In the genomic region with DNA sequence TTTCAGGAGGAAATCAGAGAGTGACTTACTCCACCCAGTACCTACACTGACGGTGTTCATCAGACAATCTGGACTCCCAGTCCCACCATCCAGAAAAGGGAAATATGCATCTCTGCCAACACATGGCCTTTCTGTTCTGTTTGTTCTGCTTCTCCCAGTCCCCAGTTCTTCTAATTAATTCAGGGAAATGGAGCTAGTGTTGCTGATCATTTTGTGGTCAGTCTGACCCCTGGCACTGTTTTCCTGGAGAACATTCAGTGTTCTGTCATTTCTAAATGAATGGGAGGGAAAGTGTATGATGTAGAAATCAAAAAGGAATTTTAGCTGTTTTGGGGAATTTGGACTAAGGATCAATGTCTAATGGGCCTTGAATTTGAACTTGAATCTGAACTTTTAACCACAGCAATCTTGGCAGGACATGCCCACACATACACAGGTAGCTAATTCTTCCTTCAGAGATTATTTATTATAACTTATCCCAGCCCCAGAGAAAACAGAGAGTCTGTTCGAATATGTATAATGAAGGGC, we compare ENCODE assay signal across 30 mouse cellular contexts.
DNase-seq lines count a peak whose midpoint lies in the region; ATAC-seq and TF ChIP-seq lines count a peak whose summit lies in the region.
"Had no signal": no experiment of that assay in that cellular context is flagged by ENCODE, and none has a peak within 500 bp of the region (broad histone marks: within the 10 kb centered on the region; RNA-seq: fewer than 3 reads in every experiment).

No protein-coding gene starts in this region.

- TF ChIP-seq CTCF in liver, adult 2 months (IDR thresholded peaks at IDR 0.05; ENCODE audit: low read depth, low read length), result no peak

- no peaks in the 10 kb centered on the region for H3K9me3 ChIP-seq in kidney, embryonic 14.5 days (ENCODE audit: control insufficient read depth, low read length)
- no peaks in the 10 kb centered on the region for H3K9me3 ChIP-seq in liver, embryonic 12.5 days (replicated peaks)
- H3K9me3 ChIP-seq: embryonic facial prominence, embryonic 10.5 days; embryonic facial prominence, embryonic 13.5 days; forebrain, embryonic 10.5 days; forebrain, embryonic 13.5 days; heart, embryonic 15.5 days; hindbrain, embryonic 10.5 days; hindbrain, embryonic 13.5 days had no signal

- ATAC-seq in kidney, embryonic 14.5 days (ENCODE audit: low FRiP score, low TSS enrichment), result no peak
- ATAC-seq in liver, embryonic 12.5 days, result no peak
- ATAC-seq: activated CD4-positive, CD25-positive, alpha-beta regulatory T cell, adult 4 months; CD4-positive, CD25-positive, alpha-beta regulatory T cell, adult 4 months; forebrain, embryonic 13.5 days; forebrain, embryonic 16.5 days; hindbrain, embryonic 16.5 days had no signal

- no peaks in the 10 kb centered on the region for H3K79me2 ChIP-seq in liver, adult 2 months (ENCODE audit: control insufficient read depth, insufficient read depth, low read length)

- H3K4me1 ChIP-seq in kidney, embryonic 14.5 days (ENCODE audit: control insufficient read depth, insufficient read depth, low read length), result no peaks in the 10 kb centered on the region
- peaks cover 11% of the 10 kb centered on the region for H3K4me1 ChIP-seq in liver, adult 2 months (ENCODE audit: control insufficient read depth, insufficient read depth, low read length)
- no peaks in the 10 kb centered on the region for H3K4me1 ChIP-seq in liver, embryonic 12.5 days
- H3K4me1 ChIP-seq: heart, embryonic 15.5 days; hindbrain, embryonic 13.5 days had no signal

- no peak for TF ChIP-seq POLR2A in liver, adult 2 months (IDR thresholded peaks at IDR 0.05; ENCODE audit: extremely low read depth, insufficient read depth, low read length)

- DNase-seq in kidney, adult 8-10 months, result peak; percentile 14 to 21
- DNase-seq in liver, adult 2 months (ENCODE audit: extremely low read depth, low read depth, low spot score), result peak; percentile 95
- DNase-seq in adipocyte (ENCODE audit: low spot score), result peak; percentile 84
- DNase-seq in skeletal muscle tissue, adult 2 months (ENCODE audit: low read depth, low spot score), result peak; percentile 16
- no peak for DNase-seq in cerebellum, adult 11 months
- DNase-seq: adrenal gland, postnatal 10 days; adrenal gland, postnatal 36 days; cerebellum, adult 2 months; cerebellum, adult 9-11 months; cerebellum, postnatal 36 days; embryo, embryonic 11 days; gastrocnemius, postnatal 10 days; gastrocnemius, postnatal 36 days; heart, postnatal 10 days; heart, postnatal 36 days had no signal

- no peak overlapping the region for H3K4me2 ChIP-seq in kidney, embryonic 14.5 days (replicated peaks; ENCODE audit: low read depth, low read length)
- H3K4me2 ChIP-seq in liver, embryonic 12.5 days, result no peak overlapping the region
- H3K4me2 ChIP-seq: embryonic facial prominence, embryonic 13.5 days; forebrain, embryonic 13.5 days; heart, embryonic 11.5 days; heart, embryonic 15.5 days; hindbrain, embryonic 13.5 days had no signal

- no peaks in the 10 kb centered on the region for H3K27me3 ChIP-seq in kidney, embryonic 14.5 days (ENCODE audit: control insufficient read depth, insufficient read depth, low read length)
- H3K27me3 ChIP-seq in liver, adult 2 months (ENCODE audit: control insufficient read depth, insufficient read depth, low read length), result no peaks in the 10 kb centered on the region
- H3K27me3 ChIP-seq in liver, embryonic 12.5 days (replicated peaks), result no peaks in the 10 kb centered on the region
- H3K27me3 ChIP-seq: embryonic facial prominence, embryonic 13.5 days; forebrain, embryonic 13.5 days; heart, embryonic 15.5 days; hindbrain, embryonic 13.5 days had no signal

- H3K36me3 ChIP-seq in kidney, embryonic 14.5 days (ENCODE audit: control insufficient read depth, insufficient read depth, low read length), result no peaks in the 10 kb centered on the region
- no peaks in the 10 kb centered on the region for H3K36me3 ChIP-seq in liver, adult 2 months (ENCODE audit: control insufficient read depth, insufficient read depth, low read length)
- H3K36me3 ChIP-seq in liver, embryonic 12.5 days, result no peaks in the 10 kb centered on the region
- H3K36me3 ChIP-seq: embryonic facial prominence, embryonic 10.5 days; embryonic facial prominence, embryonic 13.5 days; forebrain, embryonic 10.5 days; heart, embryonic 15.5 days; hindbrain, embryonic 10.5 days; hindbrain, embryonic 13.5 days had no signal

- WGBS in kidney, embryonic 14.5 days, result 90% methylated on average over 2 of the region's 2 CpGs
- WGBS in liver, adult 2 months, result 36% methylated on average over 2 of the region's 2 CpGs
- WGBS in liver, embryonic 12.5 days (ENCODE audit: insufficient replicate concordance), result 61% methylated on average over 2 of the region's 2 CpGs

- no peak overlapping the region for H3K27ac ChIP-seq in kidney, embryonic 14.5 days (ENCODE audit: low read depth, low read length)
- H3K27ac ChIP-seq in liver, adult 2 months (replicated peaks; ENCODE audit: insufficient read depth, low read depth, low read length), result peak overlapping the region; percentile 58
- H3K27ac ChIP-seq in liver, embryonic 12.5 days, result no peak overlapping the region
- H3K27ac ChIP-seq: embryonic facial prominence, embryonic 10.5 days; embryonic facial prominence, embryonic 13.5 days; forebrain, embryonic 10.5 days; forebrain, embryonic 13.5 days; heart, embryonic 15.5 days; hindbrain, embryonic 10.5 days; hindbrain, embryonic 13.5 days had no signal

- H3K9ac ChIP-seq in kidney, embryonic 14.5 days (ENCODE audit: low read depth, low read length), result no peak overlapping the region
- no peak overlapping the region for H3K9ac ChIP-seq in liver, adult 2 months (ENCODE audit: low read depth, low read length)
- no peak overlapping the region for H3K9ac ChIP-seq in liver, embryonic 12.5 days
- H3K9ac ChIP-seq: embryonic facial prominence, embryonic 13.5 days; forebrain, embryonic 13.5 days; heart, embryonic 15.5 days; hindbrain, embryonic 13.5 days had no signal

- H3K4me3 ChIP-seq in kidney, embryonic 14.5 days (ENCODE audit: low read length), result no peak overlapping the region
- H3K4me3 ChIP-seq in liver, adult 2 months (ENCODE audit: insufficient read depth, low read depth, low read length), result no peak overlapping the region
- no peak overlapping the region for H3K4me3 ChIP-seq in liver, embryonic 12.5 days
- H3K4me3 ChIP-seq: embryonic facial prominence, embryonic 10.5 days; embryonic facial prominence, embryonic 13.5 days; erythroblast, embryonic 14.5 days; forebrain, embryonic 10.5 days; forebrain, embryonic 13.5 days; heart, embryonic 15.5 days; hindbrain, embryonic 10.5 days; hindbrain, embryonic 13.5 days had no signal
